In the genomic region with DNA sequence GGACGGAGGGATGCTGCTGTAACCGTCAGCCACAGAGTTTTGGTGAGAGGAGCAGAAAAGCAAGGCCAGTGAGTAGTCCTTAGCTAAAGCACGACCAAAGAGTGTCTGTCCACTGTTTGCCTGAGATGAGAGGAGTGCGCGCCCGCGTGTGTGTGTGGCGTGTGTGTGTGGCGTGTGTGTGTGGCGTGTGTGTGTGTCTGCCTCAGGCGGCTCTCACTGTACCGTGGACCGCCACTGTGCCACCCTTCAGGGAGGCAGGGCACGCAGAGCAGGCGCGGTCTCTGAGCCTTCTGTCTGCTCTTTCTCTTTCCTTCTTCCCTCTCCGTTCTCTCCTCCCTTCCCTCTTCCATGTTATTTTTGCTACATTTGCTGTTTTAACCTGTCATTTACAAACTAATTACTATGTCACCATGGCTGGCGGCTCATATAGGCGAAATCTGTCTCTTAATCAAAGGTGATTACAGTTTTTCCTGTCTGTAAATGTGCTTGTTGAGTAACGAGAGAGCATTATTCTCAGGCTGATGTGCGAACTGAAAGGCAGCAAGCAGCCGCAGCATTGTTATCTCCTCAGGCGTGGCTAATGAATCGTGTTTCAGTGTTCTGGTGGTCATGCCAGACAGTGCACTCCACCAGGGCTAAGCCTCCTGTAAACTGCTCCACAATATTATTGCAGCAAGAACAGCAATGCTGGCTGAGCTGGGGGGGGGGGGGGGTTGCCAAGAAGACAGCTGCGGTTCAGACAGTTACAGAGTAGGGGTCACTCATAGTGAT, we compare ENCODE assay signal across 9 mouse cellular contexts.
DNase-seq lines count a peak whose midpoint lies in the region; ATAC-seq lines count a peak whose summit lies in the region.
"Had no signal": no experiment of that assay in that cellular context is flagged by ENCODE, and none has a peak within 500 bp of the region (broad histone marks: within the 10 kb centered on the region; RNA-seq: fewer than 3 reads in every experiment).

No protein-coding gene starts in this region.

- ATAC-seq in lung, embryonic 16.5 days (ENCODE audit: low read depth), result peak; percentile 48; the same call in 1 of the 2 replicates
- ATAC-seq in forebrain, embryonic 14.5 days, result peak; percentile 88
- peak; percentile 69 for ATAC-seq in megakaryocyte-erythroid progenitor cell, adult 5-6 weeks (replicated peaks; ENCODE audit: low FRiP score, low TSS enrichment, poor library complexity, severe bottlenecking)
- ATAC-seq in stomach, embryonic 16.5 days (ENCODE audit: insufficient read depth, low FRiP score), result peak; percentile 17; the same call in 1 of the 2 replicates

- H3K4me2 ChIP-seq in lung, embryonic 16.5 days (ENCODE audit: low read depth, low read length), result no peak overlapping the region
- peak overlapping the region; percentile 53 for H3K4me2 ChIP-seq in forebrain, embryonic 14.5 days (ENCODE audit: low read length)
- H3K4me2 ChIP-seq in stomach, embryonic 16.5 days (ENCODE audit: low read depth, low read length), result peak overlapping the region; percentile 5; the same call in 1 of the 2 replicates

- H3K4me3 ChIP-seq in lung, embryonic 16.5 days (ENCODE audit: low read length), result no peak overlapping the region
- H3K4me3 ChIP-seq in forebrain, embryonic 14.5 days (ENCODE audit: low read depth, low read length), result peak overlapping the region; percentile 15; the same call in 1 of the 2 replicates
- no peak overlapping the region for H3K4me3 ChIP-seq in stomach, embryonic 16.5 days (replicated peaks; ENCODE audit: low read length)

- no peak overlapping the region for H3K9ac ChIP-seq in lung, embryonic 16.5 days (ENCODE audit: low read length)
- H3K9ac ChIP-seq in forebrain, embryonic 14.5 days (ENCODE audit: low read length), result peak overlapping the region; percentile 53
- H3K9ac ChIP-seq in stomach, embryonic 16.5 days (ENCODE audit: low read length), result peak overlapping the region; percentile 21; the same call in 1 of the 2 replicates

- WGBS in lung, embryonic 16.5 days, result 65% methylated on average over 25 of the region's 25 CpGs
- WGBS in forebrain, embryonic 14.5 days, result 10% methylated on average over 25 of the region's 25 CpGs
- 60% methylated on average over 25 of the region's 25 CpGs for WGBS in stomach, embryonic 16.5 days

- no peak for DNase-seq in lung, postnatal 10 days
- DNase-seq in forebrain, embryonic 14.5 days (ENCODE audit: low spot score), result peak; percentile 88
- DNase-seq in right cerebral cortex, postnatal 25 days, result no peak
- DNase-seq in gastrocnemius, adult 8-10 months (ENCODE audit: low spot score in 2 of 2), result no peak
- no peak for DNase-seq in kidney, adult 11 months
- DNase-seq: cerebellum, postnatal 14 days had no signal

- no peaks in the 10 kb centered on the region for H3K9me3 ChIP-seq in lung, embryonic 16.5 days (ENCODE audit: control insufficient read depth, low read length)
- H3K9me3 ChIP-seq in forebrain, embryonic 14.5 days (replicated peaks; ENCODE audit: control insufficient read depth, low read length), result no peaks in the 10 kb centered on the region
- H3K9me3 ChIP-seq in stomach, embryonic 16.5 days (replicated peaks; ENCODE audit: control insufficient read depth, low read length), result no peaks in the 10 kb centered on the region

- peaks cover 9% of the 10 kb centered on the region; the same call in 1 of the 2 replicates for H3K4me1 ChIP-seq in lung, embryonic 16.5 days (replicated peaks; ENCODE audit: control insufficient read depth, insufficient read depth, low read length)
- peaks cover 46% of the 10 kb centered on the region for H3K4me1 ChIP-seq in forebrain, embryonic 14.5 days (ENCODE audit: control insufficient read depth, insufficient read depth, low read length)
- peaks cover 30% of the 10 kb centered on the region for H3K4me1 ChIP-seq in stomach, embryonic 16.5 days (ENCODE audit: control insufficient read depth, insufficient read depth, low read length)

- H3K36me3 ChIP-seq in lung, embryonic 16.5 days (ENCODE audit: control insufficient read depth, insufficient read depth, low read length), result no peaks in the 10 kb centered on the region
- no peaks in the 10 kb centered on the region for H3K36me3 ChIP-seq in forebrain, embryonic 14.5 days (ENCODE audit: control insufficient read depth, insufficient read depth, low read length)
- no peaks in the 10 kb centered on the region for H3K36me3 ChIP-seq in stomach, embryonic 16.5 days (ENCODE audit: control insufficient read depth, insufficient read depth, low read length)

- H3K27ac ChIP-seq in lung, embryonic 16.5 days (ENCODE audit: low read length), result no peak overlapping the region
- H3K27ac ChIP-seq in forebrain, embryonic 14.5 days (ENCODE audit: low read depth, low read length), result peak overlapping the region; percentile 89
- no peak overlapping the region; the same call in 1 of the 2 replicates for H3K27ac ChIP-seq in stomach, embryonic 16.5 days (ENCODE audit: low read length)

- H3K27me3 ChIP-seq in lung, embryonic 16.5 days (ENCODE audit: control insufficient read depth, insufficient read depth, low read depth, low read length), result no peaks in the 10 kb centered on the region
- H3K27me3 ChIP-seq in forebrain, embryonic 14.5 days (replicated peaks; ENCODE audit: control insufficient read depth, insufficient read depth, low read length), result no peaks in the 10 kb centered on the region
- no peaks in the 10 kb centered on the region for H3K27me3 ChIP-seq in stomach, embryonic 16.5 days (ENCODE audit: control insufficient read depth, insufficient read depth, low read length)

Comparison
In these comparisons a context has a peak if more than half of its experiments do, and no peak if none do; other contexts are left out.
1. ATAC-seq: peak in every context shown above with its lines; median percentile 88 in forebrain, embryonic 14.5 days; 69 in megakaryocyte-erythroid progenitor cell, adult 5-6 weeks; 48 in lung, embryonic 16.5 days; 17 in stomach, embryonic 16.5 days.